Mouse (Mus musculus) kidney, postnatal 4 days (tissue): ENCODE measurements at regions not wholly inside any gene's neighbourhood (a gene's known extent, or its start where the extent isn't known, plus 50 kb on each side); places are given as distances from the start of the nearest gene placed in this dataset.

Source experiments
- DNase-seq, 2 experiments: peaks; one replicate each; pipeline ENCODE4 v3.0.0; 2021; ENCODE audit warnings: mixed read lengths in 2 of 2

- DNase-seq = no peak
Measured at GRCm38 (mm10) chr12:49732351-49732750, 347.4 kb downstream of the Gm43517 start.

DNA sequence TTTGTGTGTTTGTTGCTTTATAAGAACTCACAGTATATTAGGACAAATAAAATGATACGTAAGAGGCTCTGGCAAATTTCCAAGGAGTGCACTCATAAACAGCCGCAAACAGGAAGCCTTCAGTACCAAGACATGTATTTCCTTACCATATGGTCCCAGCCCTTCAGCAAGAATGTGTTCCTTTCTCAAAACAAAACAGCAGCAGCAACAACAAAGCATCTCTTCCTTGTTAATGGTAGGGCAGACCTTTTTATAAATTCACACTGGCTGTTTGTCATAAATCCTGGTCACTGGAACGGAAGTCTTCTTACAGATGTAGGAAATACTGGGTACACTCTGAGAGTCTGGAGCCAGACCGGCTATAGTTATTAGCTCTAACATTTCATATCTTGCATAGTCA, 352.1 kb downstream of the Gm43517 start:
- no peak for DNase-seq

DNA sequence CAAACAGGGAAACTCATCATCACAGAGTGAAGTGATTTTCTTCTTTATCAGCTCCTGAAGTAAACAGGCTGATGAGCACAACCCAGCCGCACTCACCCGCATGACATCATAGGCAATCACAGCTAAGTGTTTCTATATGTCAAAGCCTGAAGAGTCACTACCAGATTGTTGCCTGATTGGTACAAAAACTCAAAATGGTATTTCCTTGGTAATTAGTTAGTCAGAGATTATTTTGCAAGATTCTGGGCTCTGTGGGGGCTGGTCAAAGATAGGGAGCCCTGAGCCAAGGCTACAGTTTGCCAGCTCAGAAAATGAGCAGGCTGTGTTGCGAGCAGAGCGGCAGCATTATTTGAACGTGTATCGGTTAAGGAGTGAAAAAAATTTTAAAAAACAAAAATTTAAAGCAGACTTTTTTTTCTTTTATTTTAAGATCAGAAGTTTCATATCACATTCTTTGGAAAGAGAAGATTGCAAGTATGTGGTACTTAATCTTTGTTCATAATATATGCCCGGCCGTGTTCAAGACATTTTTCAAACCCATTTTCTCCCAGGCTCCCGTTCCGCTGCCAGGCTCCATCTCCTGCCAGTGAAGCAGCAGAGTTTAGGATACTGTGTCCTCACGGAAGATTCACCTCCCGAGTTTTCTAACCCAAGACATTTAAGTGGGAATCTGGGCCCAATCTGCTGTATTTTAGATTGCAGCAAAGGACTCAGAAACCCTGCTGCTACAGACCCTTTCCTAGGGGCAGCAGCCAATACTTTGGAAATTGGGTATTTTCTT, 355.2 kb downstream of the Gm43517 start:
- DNase-seq = no peak

- no peak for DNase-seq
Measured at GRCm38 (mm10) chr12:49743402-49743801, 358.4 kb downstream of the Gm43517 start.

GRCm38 (mm10) chr12:49747081-49747480, 362.1 kb downstream of the Gm43517 start:
- no peak for DNase-seq

DNA sequence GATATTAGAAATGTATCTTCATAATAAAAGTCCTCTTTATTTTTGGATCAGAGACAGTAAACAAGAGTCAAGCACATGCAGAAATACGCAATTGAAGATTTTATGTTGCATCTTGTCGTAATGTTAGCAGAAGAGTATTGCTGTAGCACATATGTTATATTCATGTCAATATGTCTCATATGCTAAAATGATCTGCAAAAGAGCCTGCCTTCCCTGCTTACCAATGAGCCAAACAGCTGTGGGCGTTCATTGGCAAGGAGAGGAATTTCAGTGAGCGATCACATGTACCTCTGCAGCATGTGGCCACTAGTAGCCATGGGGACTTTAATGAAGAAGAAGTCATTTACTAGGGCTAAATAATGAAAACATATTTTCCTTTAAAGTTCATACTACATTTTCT, 373.4 kb downstream of the Gm43517 start:
- DNase-seq = no peak

DNA sequence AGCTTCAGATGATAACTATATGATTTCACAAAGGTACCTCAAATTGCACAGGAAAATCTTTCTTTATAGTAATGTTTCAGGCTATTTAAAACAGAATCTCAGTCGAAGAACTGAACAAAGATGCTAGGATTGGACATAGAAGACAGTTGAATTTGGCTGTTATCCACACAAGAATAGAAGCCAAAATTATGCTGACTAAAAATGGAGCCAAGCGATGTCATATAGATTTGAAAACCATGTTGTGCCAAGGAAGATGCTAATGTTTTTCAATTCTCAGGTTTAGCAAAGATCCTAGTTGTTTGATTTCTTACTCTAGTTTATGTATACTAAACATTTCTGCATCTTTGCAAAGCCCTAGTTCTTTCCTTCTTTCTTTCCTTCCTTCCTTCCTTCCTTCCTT, 379.6 kb downstream of the Gm43517 start:
- no peak for DNase-seq

DNA sequence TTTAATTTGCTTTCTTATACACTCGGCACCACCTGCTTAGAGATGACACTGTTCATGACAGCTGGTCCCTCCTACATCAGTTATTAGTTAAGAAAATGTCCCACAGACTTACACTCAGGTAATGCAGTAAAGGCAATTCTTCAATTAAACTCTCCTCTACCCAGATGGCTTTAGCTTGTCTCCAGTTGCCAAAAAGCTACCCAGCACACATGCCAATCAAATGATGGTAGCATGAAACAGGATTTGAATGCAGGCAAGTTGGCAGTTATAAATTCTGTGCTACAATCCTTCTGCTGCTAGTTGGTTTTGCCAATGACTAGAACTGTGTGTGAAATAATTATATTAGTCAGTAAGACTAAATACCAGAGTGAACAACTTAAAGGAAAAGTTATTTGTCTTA, 423.4 kb downstream of the Gm43517 start:
- no peak for DNase-seq

DNA sequence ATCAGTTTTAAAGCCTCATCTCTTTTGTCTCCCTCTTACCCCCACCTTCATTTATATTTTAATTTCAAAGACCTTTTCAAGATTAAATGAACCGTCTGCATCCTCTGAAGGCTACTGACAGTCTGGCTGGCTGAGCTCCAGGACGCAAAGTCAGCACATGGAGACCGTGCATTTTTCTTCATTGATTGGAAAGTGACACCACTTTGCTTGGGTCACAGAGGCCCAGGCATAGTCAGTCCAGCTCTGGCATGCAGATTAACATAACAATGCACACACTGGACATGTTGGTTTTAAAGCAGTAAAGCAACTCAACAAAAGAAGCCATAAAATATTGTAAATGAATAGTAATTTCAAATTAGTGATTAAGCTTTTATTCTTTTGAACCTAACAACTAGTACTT, 429.7 kb downstream of the Gm43517 start:
- no peak for DNase-seq

- no peak for DNase-seq
Measured at GRCm38 (mm10) chr12:49827769-49828168, 442.8 kb downstream of the Gm43517 start.

DNA sequence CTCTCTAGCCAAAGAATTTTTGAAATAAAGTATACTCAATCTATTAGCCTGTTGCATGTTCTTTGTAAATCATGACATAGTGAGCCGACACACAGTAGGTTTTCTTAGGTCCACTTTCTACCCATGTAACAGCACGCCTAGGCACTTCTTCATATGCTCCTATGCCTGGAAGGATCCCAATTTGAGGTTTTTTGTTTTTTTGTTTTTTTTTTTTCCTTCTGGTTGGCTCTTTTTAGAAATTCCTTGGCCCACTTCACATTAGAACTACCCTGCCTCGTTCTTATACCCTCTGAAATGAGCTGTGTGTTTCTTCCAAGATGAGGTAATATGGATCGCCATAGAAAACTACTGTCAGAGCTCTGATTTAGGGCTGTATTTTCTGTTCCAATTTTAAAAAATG, 443.6 kb downstream of the Gm43517 start:
- no peak for DNase-seq

- DNase-seq = no peak
Measured at GRCm38 (mm10) chr12:49830665-49831064, 445.7 kb downstream of the Gm43517 start.

- no peak for DNase-seq
Measured at GRCm38 (mm10) chr12:49832118-49832847, 447.3 kb downstream of the Gm43517 start.

DNA sequence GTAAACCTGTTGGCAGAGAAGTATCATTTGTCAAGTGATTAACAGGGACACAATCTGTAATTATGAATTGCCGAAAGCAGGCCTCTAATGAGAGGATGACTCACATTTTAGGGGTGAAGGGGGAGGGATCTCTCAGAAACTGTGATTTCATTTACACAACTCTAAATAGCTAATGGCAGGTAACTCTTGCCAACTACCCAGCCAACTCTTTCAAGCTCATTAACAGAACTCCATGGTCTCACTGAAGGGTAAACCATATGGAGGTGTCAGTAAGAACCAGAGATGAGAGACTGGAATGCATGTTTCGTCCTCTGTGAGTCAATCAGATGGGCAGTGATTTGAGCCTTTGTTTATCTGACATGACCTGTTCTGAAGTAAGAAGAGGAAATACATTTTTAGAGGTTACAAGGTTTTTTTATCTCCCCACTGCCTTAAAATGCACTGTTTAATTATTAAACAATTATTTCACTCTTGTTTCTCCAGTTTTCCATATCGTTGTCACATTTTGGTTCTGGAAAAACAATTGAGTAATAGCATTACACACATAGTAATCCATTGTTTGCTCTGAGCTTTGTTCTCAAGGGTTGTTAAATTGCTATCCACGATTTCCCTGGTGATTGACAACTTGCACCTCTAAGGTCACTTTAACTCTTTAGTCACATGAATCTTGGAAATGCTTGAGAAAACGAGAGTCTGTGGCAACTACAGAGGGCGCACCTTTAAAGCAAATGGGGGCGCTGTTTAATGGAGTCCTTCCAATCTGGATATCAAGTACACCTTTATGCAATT, 451.5 kb downstream of the Gm43517 start:
- DNase-seq = no peak

DNA sequence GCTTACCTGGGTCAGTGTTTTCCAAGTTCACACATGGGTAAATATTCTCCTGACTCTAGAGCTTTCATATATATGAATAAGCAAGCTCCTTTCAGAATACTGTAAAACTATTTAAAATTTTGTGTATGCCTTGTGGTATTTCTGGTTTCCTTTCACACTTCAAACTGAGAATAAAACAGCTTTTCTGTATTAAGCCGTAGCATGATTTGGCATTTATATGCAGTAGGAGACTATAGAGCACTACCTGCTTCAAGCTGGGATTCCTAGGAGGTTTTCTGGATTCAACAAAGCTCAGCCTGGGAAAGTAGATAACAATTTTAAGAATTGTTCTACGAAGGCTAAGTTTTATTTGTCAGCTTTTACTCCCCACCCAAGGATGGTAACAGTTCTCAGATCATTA, 500.5 kb downstream of the Gm43517 start:
- DNase-seq = no peak

- no peak for DNase-seq
Measured at GRCm38 (mm10) chr12:49887246-49887645, 502.3 kb downstream of the Gm43517 start.

DNA sequence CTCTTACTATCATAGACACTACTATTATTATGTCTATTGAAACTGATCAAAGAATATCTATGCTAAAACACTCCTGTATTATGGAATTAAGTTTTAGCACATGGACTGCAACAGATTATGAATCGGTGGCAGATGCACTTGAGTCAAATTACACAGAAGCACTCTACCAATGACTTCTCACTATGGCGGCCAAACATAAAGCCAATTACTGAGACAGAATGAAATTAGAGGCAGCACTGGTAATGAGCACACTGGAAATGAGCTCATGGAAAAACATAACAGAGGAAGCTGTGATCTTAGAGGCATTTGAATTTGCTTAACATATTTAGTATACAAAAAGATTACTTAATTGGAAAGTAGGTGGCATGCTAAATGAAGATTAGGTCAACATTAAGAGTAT, 512.8 kb downstream of the Gm43517 start:
- no peak for DNase-seq

DNA sequence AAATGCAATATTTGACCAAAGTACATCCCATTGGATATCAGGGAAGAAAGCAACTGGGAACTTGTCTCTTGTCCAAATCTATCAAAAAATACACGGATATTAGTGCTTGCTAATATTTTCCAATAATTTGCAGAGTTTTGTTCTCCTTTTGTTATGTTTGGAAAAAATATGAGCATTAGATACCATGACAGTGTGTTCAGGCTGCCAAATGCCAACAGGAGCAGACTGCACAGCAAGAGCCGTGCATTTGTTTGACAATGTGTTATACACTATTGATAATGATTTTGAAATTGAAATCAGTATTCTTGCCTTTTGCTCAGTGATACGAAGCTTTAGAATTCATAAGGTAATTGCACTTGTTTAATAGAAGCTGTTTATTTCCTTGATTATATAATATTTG, 530.7 kb downstream of the Gm43517 start:
- no peak for DNase-seq

DNA sequence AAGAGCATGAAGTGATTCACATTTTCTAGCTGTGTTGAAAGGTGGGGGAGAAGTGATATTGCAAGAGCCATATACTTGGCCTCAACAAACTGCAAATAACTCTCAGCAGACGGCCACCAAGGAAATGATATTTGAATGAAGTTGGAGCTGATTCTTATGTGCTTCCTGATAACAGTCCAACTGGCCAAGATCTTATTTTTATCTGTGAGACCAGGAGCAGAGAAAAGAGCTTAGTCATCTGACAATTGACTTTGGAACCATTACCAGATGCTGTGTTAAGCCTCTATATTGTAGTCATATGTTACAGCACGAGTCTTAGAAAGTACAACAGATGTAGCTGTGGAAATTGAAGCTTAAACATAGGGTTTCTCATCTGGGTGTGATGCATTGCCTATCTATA, 536.6 kb downstream of the Gm43517 start:
- DNase-seq = no peak

GRCm38 (mm10) chr12:49940818-49941217, 555.8 kb downstream of the Gm43517 start:
- DNase-seq = no peak

- DNase-seq = no peak
Measured at GRCm38 (mm10) chr12:49944911-49945627, 560.1 kb downstream of the Gm43517 start.

- no peak for DNase-seq
Measured at GRCm38 (mm10) chr12:49945628-49946220, 560.8 kb downstream of the Gm43517 start.
